Mouse (Mus musculus) right cerebral cortex, postnatal 14 days (tissue): ENCODE results near the gene Tmem248.
"Not testable (repeated sequence)": the region's sequence is repeated elsewhere in the genome, so short reads cannot be mapped to it uniquely, and the experiment has no call there.

Experiments used
- DNase-seq: peaks from one replicate; pipeline ENCODE4 v3.0.0; 2022

The Tmem248 gene

DNA sequence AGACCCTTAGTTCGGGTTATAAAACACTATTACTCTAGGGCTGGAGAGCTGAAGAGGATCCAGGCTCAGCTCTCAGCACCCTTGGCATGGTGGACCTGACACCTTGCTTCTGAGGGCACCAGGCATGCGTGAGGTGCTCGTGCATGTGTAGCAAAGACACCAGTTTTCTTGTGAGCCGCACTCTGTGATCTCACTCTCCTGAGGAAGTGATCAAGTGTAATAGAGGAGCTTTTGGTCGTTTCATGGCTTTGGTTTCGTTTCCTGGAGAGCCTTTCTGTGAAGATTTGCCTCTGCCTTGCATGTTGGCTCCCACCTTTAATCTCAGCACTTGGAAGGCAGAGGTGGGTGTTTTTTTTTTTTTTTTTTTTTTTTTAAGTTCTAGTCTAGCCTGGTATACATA lies 12.3 kb upstream of the Tmem248 start:
- no peak for DNase-seq

DNA sequence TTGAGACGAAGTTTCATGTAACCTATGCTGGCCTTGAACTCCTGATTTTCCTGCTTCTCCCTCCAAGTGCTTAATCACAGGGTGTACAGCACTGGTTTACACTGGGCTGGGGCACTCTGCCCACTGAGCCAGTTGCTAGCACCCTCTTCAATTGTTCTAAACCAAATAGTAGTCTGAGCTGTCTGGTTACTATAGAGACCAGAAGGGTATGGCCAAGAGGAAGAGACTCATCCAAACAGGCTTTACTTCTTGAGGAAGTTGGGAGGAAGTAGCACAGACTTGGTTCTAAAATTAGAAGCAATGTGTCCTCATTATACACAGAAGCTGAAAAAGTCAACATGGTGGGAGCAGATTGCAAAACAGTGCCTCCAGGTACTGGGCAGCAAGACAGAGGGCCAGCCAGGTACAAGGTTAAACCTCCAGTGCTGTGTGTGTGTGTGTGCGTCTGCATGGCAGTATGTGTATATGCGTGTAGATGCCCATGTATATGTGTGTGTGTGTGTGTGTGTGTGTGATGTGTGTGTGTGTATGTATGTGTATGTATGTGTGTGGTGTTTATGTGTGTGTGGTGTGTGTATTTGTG lies 11.3 kb upstream of the Tmem248 start:
- no peak for DNase-seq

DNA sequence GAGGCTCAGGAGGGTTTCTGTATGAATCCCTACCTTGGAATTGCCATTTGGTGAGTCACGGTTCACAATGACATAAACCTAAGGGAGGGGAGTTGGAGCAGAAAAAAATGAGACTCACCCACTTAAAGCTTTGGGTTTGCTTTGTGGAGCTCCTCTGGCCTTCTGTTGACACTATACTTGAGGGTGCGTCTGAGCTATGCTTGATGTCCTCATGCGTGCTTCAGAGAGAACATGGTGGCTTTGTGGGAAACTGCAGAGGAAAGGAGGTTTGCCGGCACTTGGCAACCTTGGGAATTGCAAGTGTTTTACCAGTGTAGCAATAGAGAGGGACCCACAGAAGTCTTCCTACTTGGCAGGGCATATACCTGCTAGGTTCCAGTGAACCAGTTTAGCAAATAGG lies 9.6 kb upstream of the Tmem248 start:
- no peak for DNase-seq

DNA sequence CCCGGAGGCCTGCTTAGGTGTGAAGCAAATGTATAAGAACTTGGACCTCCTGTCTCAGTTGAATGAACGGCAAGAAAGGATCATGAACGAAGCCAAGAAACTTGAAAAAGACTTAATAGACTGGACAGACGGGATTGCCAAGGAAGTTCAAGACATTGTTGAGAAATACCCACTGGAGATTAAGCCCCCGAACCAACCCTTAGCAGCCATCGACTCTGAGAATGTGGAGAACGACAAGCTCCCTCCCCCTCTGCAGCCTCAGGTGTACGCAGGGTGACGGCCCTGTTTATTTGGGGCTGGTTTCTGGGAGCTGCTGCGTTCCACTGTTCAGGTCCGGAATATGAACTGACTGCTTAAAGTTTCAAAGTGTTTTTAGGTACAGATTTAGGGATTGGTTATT lies 3.9 kb upstream of the Tmem248 start:
- DNase-seq, result no peak

DNA sequence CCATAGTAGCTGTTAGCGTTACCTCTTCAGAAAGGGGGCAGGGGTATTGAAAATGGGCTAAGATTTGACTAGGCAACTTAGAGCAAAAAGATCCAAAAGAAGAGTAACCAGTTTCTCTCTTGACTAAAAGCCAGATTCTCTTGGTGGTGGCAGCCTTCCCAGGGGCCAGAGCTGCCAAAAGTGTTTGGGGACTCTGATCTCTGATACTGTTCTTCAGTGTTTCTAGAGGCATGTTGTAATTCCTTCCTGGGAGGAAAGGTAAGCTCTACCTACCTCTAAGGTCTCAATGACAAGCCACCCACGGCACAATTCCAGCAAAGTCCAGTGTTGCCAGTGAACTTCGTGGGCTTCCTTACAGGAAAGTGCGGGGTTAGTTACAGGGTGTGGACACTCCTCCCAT lies 525 bp downstream of the Tmem248 start:
- no peak for DNase-seq

DNA sequence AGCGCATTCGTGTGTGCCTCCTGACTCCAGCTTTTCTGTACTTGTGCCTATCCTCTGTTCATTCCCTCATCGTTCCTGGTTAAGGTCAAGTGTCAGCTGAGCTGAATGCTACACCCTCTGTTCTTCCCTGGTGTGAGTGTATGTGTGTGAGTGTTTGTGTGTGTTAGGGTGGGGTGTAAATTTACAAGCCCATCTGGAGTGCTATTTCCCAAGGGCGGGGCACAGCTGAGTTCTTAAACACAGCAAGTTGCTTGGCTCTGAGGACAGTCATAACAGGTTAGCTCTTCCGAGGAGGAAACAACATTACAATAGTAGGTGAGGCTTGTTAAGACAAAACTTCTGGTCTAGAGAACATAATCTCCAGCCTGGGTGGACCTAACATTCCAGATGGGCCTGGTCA lies 1.5 kb downstream of the Tmem248 start:
- DNase-seq, result no peak

DNA sequence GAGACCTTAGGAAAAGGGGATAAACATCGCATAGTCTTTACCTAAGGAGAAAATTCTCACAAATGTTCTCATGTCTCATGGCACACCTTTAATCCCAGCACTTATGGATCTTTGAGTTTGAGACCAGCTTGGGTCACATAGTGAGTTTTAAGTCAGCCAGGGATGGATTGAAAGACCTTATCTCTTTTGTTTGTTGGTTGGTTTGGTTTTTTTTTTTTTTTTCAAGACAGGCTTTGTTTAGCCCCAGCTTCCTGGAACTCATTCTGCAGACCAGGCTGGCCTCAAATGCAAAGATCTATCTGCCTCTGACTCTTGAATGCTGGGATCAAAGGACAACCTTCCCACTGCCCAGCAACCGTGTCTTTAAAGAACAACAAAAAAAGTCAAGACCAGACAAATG lies 4.4 kb downstream of the Tmem248 start:
- no peak for DNase-seq

DNA sequence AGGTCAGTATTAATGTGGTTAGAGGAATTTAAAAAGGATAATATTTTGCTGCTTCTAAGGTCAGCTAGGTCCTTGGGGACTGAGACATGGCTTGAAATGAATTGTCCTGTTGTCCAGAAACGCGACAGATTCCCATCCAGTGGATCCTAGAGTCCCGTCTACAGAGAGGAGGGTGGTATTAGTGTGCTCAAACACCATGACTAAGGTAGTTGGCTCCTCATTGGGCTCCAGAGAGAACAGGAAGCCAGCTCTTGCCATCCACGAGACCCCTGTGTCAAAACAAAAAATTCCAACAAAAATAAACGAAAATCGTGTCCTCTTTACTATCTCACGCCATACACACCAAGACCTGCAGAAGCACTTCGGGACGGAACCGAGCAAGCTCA lies 4.9 kb downstream of the Tmem248 start:
- no peak for DNase-seq

DNA sequence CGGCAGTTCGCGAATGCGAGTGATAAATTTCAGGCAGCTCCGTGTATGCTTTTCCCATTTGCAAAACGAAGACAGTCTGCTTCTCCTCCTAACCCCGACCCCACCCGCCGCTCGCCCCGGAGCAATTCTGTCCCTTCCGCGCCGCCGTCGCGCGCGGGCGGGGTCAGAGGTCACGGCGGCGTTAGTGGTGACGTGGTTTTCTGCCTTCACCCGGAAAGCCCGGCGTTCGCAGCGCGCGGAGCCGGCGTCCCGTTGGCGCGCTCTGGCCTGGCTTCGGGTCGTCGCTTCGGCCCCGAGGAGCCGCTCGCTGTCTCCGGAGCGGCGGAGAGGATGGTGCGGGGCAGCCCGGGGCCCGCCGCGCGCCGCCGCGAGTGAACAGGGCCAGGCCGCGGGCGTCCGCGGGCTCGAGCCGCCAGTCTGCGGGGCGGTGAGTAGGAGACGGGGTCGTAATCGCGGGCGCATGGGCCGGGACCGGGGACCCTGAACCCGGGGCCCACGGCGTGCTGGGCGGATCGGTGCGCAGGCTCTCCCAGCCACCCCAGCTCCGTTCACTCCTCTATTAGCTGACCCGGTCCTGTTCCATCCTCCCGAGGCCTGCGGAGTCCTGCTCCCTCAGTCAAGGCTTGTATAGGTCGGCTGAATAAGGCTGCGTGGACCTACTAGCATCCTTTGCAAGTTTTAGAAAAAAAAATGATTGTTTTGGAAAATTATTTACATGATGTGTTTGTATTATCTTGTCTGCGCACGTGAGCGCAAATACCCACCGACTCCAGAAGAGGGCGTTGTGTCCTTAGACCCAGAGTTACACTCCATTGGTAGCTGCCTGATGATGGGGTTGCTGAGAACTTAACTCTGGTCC lies 5.5 kb downstream of the Tmem248 start:
- DNase-seq, result peak; percentile 93

DNA sequence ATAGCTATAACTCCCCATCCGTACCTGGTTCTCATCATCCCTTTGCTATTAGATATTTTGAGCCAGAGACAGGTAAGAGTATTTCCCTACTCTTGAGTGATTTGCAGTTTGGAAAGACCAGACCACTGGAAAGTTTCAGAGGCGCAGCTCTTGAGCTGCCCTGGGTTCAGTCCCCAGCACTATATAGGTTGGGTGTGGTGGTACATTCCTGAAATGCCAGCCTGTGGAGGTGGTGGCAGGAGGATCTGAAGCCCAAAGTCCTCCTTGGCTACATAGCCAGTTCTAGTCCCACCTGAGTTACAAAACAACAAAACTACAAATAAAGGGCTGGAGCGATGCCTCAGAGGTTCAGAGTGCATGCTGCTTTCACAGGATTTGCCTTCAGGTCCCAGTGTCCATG lies 9.9 kb downstream of the Tmem248 start:
- no peak for DNase-seq

DNA sequence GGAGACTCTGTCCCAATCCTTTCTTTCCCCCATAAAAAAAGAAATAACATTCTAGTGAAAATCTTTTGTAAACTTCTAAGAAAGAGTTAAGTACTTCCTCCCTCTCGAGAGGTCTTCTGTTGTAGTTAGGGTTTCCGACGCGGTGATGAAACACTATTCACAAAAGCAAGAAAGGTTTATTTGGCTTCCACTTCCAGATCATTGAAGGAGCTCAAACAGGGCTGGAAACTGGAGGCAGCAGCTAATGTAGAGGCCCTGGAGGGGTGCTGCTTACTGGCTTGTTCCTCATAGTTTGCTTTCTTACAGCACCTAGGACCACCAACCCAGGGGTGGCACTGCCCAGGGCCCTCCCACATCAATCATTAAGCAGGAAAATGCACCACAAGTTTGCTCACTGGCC lies 11.2 kb downstream of the Tmem248 start:
- no peak for DNase-seq

DNA sequence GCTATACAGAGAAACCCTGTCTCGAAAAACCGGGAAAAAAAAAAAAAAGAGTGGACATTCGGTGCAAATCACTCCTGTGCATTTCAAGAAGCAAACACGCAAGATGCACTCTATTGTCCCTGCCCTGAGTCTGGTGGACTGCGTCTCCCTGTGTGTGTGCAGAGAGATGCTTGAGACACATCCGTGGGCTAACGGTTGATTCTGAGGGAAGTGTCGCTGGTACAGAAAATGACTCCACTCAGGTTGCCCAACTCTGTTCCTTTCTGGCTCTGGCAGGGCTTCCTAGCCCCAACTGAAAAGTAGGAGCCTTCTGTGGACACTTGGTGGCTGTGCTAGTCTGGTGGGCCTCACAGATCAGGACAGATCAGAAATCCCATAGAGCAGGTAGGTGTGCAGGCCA lies 19.4 kb downstream of the Tmem248 start:
- no peak for DNase-seq

DNA sequence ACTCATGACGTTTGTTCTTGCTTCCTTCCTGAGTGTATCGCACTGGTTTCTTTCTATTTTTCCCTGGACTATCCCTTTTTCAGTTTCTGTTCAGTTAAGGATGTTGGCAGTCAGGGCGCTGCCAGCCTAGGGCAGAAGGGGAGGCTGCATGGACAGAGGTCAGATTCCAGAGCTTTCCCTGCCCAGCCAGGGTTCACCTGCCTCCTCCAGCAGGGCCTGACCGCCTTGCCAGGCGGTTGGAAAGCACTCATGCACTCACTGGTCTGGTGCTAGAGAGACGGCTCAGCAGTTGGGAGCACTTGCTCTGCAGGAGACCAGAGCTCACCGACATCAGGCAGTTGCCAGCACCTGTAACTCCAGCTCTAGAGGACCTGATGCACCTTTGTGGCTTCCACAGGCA lies 22.4 kb downstream of the Tmem248 start:
- DNase-seq, result no peak

DNA sequence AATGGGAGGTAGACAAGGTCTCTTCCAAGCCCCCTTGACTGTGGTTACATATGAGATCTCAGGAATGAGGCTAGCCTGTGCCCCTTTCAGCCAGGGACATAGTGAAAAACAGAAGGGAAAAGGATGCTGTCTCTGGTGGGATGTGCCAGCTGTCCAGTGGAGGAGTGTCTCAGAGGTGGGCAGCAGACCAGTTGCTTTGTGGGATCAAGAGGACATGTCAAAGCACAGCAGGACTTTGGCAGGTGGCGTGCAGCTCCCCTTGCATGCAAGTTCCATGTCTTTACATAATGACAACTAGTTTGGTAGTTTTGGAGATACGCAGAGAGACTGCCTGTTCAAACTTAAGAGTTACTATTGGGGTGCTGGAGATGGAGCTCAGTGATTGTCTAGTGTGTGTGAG lies 23.0 kb downstream of the Tmem248 start:
- no peak for DNase-seq

DNA sequence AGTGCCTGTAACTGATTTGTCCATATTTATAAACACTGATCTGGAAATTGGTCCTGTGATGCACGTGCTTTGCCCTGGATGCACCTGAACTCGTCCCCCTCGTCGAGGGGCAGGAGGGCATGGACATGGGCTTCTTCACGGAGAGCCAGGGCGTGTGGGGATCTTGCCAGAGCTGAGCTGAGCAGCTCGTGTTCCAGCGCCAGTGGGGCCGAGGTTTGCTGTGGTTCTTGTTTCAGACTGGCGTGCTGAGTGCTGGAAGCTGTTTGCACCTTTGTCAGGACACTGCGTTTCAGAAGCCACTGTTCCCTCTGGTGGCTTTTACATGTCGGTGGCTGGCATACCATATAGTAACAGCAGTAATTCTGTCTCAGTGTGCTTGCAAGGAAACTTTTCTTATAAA lies 24.5 kb downstream of the Tmem248 start:
- no peak for DNase-seq

DNA sequence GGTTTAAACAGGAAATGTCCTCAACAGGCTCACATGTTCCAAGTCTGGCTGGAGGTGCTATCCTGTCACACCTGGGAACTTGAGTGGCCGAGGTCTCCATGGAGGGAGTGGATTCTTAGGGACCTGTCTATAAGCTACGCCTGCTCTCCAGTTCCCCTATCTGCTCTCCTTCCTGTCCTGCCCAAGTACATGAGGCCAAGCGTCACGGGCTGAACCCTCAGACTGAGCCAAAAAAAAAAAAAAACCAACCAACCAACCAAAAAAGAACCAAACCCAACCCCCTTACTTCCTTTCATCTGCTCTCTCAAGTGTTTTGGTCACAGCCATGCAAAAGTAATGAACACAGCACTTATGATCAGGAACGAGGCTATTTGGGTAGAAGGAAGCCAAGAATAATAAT lies 30.9 kb downstream of the Tmem248 start:
- DNase-seq, result no peak

DNA sequence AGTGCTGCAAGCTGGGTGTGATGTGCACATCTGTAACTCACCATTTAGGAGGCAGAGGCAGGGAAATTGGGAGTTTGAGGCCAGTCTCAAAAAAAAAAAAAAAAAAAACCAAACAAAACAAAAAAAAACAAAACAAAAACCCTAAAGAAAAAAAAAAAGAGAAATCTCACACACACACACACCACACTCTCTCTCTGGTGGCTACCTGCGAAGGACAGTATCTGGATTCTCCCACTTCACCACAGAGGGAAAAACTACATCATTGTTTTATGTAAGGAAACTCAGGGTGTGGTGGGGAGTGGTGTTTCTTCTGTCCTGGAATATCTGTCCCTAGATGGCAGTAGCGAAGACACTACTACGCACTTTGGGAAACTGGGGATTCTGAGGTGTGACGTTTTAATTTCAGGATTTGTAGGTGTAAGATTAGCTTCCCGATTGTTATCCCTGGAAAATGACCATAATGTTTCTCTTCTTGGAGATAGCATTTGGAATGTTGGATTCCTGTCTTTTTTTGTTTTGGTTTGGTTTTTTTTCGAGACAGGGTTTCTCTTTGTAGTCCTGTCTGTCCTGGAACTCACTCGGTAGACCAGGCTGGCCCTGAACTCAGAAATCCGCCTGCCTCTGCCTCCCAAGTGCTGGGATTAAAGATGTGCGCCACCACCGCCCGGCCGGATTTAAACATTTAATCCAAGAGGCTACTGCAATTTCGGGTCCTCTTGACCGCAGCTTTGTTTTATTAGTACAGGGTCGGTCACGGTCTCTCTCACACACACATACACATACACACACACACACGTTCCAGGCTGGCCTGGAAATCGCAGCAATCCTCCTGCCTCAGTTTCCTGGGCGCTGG lies 37.5 kb downstream of the Tmem248 start:
- no peak for DNase-seq

DNA sequence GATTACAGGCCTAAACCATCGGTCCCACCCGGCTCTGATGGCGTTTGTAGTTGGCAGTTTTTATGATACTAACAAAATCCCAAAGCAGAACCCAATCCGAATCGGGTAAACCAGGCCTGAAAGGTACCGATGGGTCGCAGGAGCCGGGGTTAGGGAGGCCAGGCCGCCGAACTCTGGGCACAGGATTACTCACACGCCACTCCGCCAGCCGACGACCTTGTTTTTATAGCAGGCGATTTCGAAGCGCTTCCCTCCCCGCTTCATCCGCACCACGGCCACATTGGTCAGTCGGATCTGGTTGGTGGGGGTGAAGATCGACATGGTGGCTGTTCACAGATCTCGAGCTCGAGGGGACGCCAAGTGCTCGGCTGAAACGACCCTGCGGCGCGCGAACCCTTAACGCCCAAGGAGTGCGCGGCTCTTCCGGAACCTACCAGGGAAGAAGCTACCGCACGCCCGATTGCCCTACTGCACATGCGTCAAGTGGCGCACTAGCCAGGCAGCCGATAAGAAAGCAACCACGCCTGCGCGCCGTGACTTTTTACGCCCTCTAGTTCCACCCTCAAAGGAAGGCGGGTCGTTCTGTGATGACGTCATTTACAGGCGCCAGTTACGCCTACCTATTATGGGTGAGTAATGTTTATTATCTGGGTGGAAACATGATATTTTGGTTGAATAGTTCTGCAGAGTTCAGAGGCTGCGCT lies 38.3 kb downstream of the Tmem248 start, which contains the start of the genes Sbds and Tyw1:
Gene Sbds (minus strand): TSS at position 514 of the 704 bp plus-strand sequence.
Gene Tyw1 (plus strand): TSS at position 603 of the 704 bp plus-strand sequence.
- peak; percentile 97 for DNase-seq

DNA sequence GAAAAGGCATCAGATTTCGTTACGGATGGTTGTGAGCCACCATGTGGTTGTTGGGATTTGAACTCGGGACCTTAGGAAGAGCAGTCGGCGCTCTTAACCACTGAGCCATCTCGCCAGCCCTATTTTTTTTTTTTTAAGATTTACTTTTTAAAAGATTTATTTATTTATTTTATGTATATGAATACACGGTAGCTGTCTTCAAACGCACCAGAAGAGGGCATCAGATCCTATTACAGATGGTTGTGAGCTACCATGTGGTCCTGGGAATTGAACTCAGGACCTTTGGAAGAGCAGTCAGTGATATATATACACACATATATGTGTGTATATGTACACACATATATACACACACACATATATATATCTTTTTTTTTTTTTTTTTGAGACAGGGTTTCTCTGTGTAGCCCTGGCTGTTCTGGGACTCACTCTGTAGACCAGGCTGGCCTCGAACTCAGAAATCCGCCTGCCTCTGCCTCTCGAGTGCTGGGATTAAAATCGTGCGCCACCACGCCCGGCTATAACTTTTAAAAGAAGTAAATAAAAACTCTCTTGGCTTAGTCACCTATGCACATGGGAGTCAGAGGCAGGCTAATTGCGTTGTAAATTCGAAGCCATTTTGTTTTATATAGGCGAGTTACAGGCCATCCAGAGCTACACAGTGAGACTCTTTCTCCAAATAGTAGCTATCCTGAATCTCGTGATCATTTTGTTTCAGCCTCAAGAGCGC lies 39.1 kb downstream of the Tmem248 start:
- not testable (repeated sequence) for DNase-seq

DNA sequence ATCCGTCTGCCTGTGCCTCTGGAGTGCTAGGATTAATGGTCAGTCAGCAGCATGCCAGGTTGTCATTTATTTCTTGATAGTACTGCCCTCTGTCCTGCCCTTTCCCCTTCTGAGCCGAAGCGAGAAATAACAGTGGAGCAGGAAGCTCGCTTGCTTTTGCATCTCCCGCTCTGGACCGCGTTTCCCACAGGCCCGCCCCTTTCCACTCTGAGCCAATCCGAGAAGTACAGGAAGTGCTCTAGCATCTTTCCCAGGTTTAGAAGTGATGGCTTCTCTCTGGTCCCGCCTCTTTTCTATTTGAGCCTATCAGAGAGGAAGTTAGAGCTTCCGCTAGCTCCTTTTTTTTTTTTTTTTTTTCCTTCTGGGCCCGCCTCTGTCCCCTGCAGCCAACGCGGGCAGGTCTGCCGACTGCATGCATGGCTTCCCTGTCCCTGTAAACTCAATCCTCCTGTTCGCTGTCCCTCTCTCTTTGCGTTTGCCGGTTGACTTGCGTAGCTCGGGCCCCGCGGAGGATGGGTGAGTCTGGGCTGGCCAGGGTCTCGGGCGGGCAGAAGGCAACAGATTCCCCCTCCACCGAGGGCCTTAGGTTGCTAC lies 39.9 kb downstream of the Tmem248 start:
- DNase-seq, result peak; percentile 86

DNA sequence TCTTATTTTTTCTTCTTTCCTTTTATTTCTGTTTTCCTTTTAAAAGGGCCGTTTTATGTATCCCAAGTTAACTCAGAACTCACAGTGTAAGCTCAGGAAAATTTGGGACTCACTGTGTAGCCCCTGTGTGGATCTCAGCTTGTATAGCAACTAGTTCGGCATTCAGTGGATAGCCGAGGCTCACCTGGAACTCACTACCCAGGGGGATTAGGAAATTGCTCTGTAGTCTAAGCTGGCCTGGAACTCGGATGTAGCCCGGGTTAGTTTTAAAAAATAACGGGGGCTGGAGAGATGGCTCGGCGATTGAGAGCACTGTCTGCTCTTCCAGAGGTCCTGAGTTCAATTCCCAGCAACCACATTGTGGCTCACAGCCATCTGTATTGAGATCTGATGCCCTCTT lies 40.4 kb downstream of the Tmem248 start:
- DNase-seq, result no peak

DNA sequence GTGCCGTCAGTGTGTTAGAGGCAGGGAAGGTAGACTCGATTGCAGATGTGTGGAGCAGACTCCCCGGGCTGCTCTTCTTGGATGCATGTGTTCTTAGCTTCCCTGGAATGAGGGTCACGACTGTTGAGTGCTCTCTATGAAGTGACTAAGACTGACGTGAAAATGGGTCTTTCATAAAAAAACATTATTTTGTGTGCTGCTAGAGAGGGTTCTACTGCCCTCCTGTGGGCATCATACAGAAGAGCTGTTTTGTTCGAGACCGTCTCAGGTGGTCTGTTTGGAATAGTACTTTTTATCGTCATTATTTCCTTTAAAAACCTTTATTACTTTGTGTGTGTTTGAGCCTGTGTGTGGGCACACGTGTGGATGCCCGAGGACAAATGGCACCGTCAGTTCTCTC lies 46.6 kb downstream of the Tmem248 start:
- DNase-seq, result no peak
